In the genomic region with DNA sequence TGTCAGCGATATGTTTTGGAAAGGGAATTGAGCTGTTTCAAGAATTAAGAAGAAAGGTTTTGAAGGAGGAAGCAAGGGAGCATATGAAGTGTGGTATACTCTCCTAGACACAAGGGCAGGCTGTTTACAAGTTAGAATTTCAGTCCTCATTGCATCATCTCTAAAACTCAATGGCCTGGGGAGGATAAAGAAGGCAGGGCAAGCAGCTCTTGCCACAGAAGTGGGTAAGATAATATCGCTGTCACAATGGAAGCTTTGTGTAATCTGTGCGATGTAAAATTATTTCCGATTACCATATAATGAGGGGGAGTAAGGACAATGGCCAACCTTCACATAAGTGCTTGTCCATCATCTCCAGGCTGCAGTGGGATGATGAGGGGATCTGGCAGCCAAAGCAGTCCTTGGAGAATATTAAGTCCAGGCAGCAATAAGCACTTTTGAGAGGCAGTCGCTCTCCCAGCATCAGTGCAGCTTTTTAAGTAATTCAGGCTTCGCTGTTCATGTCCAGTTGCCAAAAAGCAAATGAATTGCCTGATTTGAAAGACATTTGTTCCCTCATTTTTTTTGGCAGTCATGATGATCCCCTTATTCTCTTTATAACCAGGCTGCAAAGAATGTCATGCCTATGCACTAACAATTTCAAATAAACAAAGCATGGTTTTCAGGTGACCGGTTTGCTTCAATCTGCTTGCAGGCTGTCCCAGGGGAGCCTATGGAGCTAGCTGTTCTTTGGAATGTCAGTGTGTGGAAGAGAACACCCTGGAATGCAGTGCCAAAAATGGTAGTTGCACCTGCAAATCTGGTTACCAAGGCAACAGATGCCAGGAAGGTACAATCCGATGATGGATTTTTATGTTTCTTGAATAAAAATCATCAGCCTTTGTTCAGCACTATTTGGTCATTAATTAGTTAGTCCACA, we compare ENCODE assay signal across 18 mouse cellular contexts.
DNase-seq lines count a peak whose midpoint lies in the region; ATAC-seq and TF ChIP-seq lines count a peak whose summit lies in the region.
"Had no signal": no experiment of that assay in that cellular context is flagged by ENCODE, and none has a peak within 500 bp of the region (broad histone marks: within the 10 kb centered on the region; RNA-seq: fewer than 3 reads in every experiment).

No protein-coding gene starts in this region.

- no peak overlapping the region for H3K4me2 ChIP-seq in hindbrain, embryonic 16.5 days (ENCODE audit: low read length)
- no peak overlapping the region for H3K4me2 ChIP-seq in hindbrain, embryonic 11.5 days (replicated peaks; ENCODE audit: low read depth, low read length)
- H3K4me2 ChIP-seq in embryonic facial prominence, embryonic 11.5 days (ENCODE audit: low read depth, low read length), result no peak overlapping the region
- no peak overlapping the region for H3K4me2 ChIP-seq in intestine, embryonic 15.5 days (replicated peaks)
- H3K4me2 ChIP-seq: lung, embryonic 14.5 days; stomach, embryonic 15.5 days had no signal

- WGBS in hindbrain, embryonic 16.5 days, result 43% methylated on average over 8 of the region's 8 CpGs
- WGBS in hindbrain, embryonic 11.5 days, result 76% methylated on average over 8 of the region's 8 CpGs
- WGBS in embryonic facial prominence, embryonic 11.5 days, result 73% methylated on average over 8 of the region's 8 CpGs
- 84% methylated on average over 8 of the region's 8 CpGs for WGBS in intestine, embryonic 15.5 days

- H3K27ac ChIP-seq in hindbrain, embryonic 16.5 days (ENCODE audit: low read depth, low read length), result no peak overlapping the region
- no peak overlapping the region for H3K27ac ChIP-seq in hindbrain, embryonic 11.5 days (ENCODE audit: low read depth, low read length)
- no peak overlapping the region for H3K27ac ChIP-seq in embryonic facial prominence, embryonic 11.5 days (replicated peaks; ENCODE audit: low read depth, low read length)
- no peak overlapping the region for H3K27ac ChIP-seq in intestine, embryonic 15.5 days
- H3K27ac ChIP-seq: heart, embryonic 10.5 days; stomach, embryonic 15.5 days had no signal

- no peaks in the 10 kb centered on the region for H3K27me3 ChIP-seq in hindbrain, embryonic 16.5 days (replicated peaks; ENCODE audit: control insufficient read depth, insufficient read depth, low read length)
- H3K27me3 ChIP-seq in hindbrain, embryonic 11.5 days (ENCODE audit: control insufficient read depth, insufficient read depth, low read length), result no peaks in the 10 kb centered on the region
- H3K27me3 ChIP-seq in embryonic facial prominence, embryonic 11.5 days (ENCODE audit: control insufficient read depth, insufficient read depth, low read length), result no peaks in the 10 kb centered on the region
- no peaks in the 10 kb centered on the region for H3K27me3 ChIP-seq in intestine, embryonic 15.5 days (replicated peaks)
- H3K27me3 ChIP-seq: CH12.LX; stomach, embryonic 15.5 days had no signal

- no peaks in the 10 kb centered on the region for H3K36me3 ChIP-seq in hindbrain, embryonic 16.5 days (ENCODE audit: control insufficient read depth, insufficient read depth, low read length)
- no peaks in the 10 kb centered on the region for H3K36me3 ChIP-seq in hindbrain, embryonic 11.5 days (ENCODE audit: control insufficient read depth, insufficient read depth, low read length)
- H3K36me3 ChIP-seq in embryonic facial prominence, embryonic 11.5 days (replicated peaks; ENCODE audit: control insufficient read depth, insufficient read depth, low read depth, low read length), result no peaks in the 10 kb centered on the region
- no peaks in the 10 kb centered on the region for H3K36me3 ChIP-seq in intestine, embryonic 15.5 days
- H3K36me3 ChIP-seq: heart, embryonic 10.5 days; stomach, embryonic 15.5 days had no signal

- peak; percentile 73 for ATAC-seq in hindbrain, embryonic 16.5 days
- no peak for ATAC-seq in hindbrain, embryonic 11.5 days (ENCODE audit: low FRiP score)
- ATAC-seq in embryonic facial prominence, embryonic 11.5 days (replicated peaks; ENCODE audit: insufficient number of reproducible peaks, low FRiP score, low TSS enrichment, low read depth), result no peak
- ATAC-seq in intestine, embryonic 15.5 days, result no peak
- ATAC-seq: Patski had no signal

- H3K4me1 ChIP-seq in hindbrain, embryonic 16.5 days (ENCODE audit: control insufficient read depth, insufficient read depth, low read depth, low read length), result peaks cover 4% of the 10 kb centered on the region
- H3K4me1 ChIP-seq in hindbrain, embryonic 11.5 days (replicated peaks; ENCODE audit: control insufficient read depth, insufficient read depth, low read length), result no peaks in the 10 kb centered on the region
- H3K4me1 ChIP-seq in embryonic facial prominence, embryonic 11.5 days (ENCODE audit: control insufficient read depth, insufficient read depth, low read length), result no peaks in the 10 kb centered on the region
- no peaks in the 10 kb centered on the region for H3K4me1 ChIP-seq in intestine, embryonic 15.5 days (replicated peaks)
- H3K4me1 ChIP-seq: heart, embryonic 10.5 days; stomach, embryonic 15.5 days had no signal

- no peak overlapping the region for H3K4me3 ChIP-seq in hindbrain, embryonic 16.5 days (ENCODE audit: low read length)
- no peak overlapping the region for H3K4me3 ChIP-seq in hindbrain, embryonic 11.5 days (ENCODE audit: low read depth, low read length)
- H3K4me3 ChIP-seq in embryonic facial prominence, embryonic 11.5 days (ENCODE audit: low read depth, low read length), result no peak overlapping the region
- no peak overlapping the region for H3K4me3 ChIP-seq in intestine, embryonic 15.5 days (replicated peaks)
- H3K4me3 ChIP-seq: heart, embryonic 10.5 days; stomach, embryonic 15.5 days had no signal

- H3K9me3 ChIP-seq in hindbrain, embryonic 16.5 days (ENCODE audit: control insufficient read depth, low read length), result no peaks in the 10 kb centered on the region
- H3K9me3 ChIP-seq in hindbrain, embryonic 11.5 days (ENCODE audit: control insufficient read depth, low read length), result no peaks in the 10 kb centered on the region
- H3K9me3 ChIP-seq in embryonic facial prominence, embryonic 11.5 days (replicated peaks; ENCODE audit: control insufficient read depth, low read length), result no peaks in the 10 kb centered on the region
- no peaks in the 10 kb centered on the region for H3K9me3 ChIP-seq in intestine, embryonic 15.5 days
- H3K9me3 ChIP-seq: heart, embryonic 10.5 days; stomach, embryonic 15.5 days had no signal

- no peak for DNase-seq in hindbrain, embryonic 11.5 days (ENCODE audit: low spot score)
- DNase-seq in brain, embryonic 14.5 days (ENCODE audit: low read depth), result peak; percentile 84
- DNase-seq in embryonic facial prominence, embryonic 11.5 days (ENCODE audit: low spot score), result peak; percentile 19
- DNase-seq in mesoderm, embryonic 11.5 days (ENCODE audit: low read depth, low spot score), result peak; percentile 50
- no peak for DNase-seq in urinary bladder, adult 18-20 months (ENCODE audit: low spot score in 2 of 2)
- DNase-seq: adrenal gland, adult 2 months; gastrocnemius, postnatal 14 days; heart, postnatal 36 days; kidney, adult 18-20 months; kidney, postnatal 4 days; lung, embryonic 14.5 days; thymus, postnatal 14 days had no signal

- TF ChIP-seq CTCF in brain, embryonic 14.5 days (IDR thresholded peaks at IDR 0.05; ENCODE audit: borderline replicate concordance, extremely low read depth, insufficient read depth, insufficient read length), result no peak

- no peak for TF ChIP-seq POLR2A in brain, embryonic 14.5 days (IDR thresholded peaks at IDR 0.05; ENCODE audit: borderline replicate concordance, extremely low read depth, insufficient read depth, insufficient read length, poor library complexity, severe bottlenecking)

- no peak overlapping the region for H3K9ac ChIP-seq in hindbrain, embryonic 16.5 days (ENCODE audit: low read depth, low read length)
- H3K9ac ChIP-seq in hindbrain, embryonic 11.5 days (ENCODE audit: low read depth, low read length), result no peak overlapping the region
- H3K9ac ChIP-seq in embryonic facial prominence, embryonic 11.5 days (replicated peaks; ENCODE audit: low read length), result no peak overlapping the region
- no peak overlapping the region for H3K9ac ChIP-seq in intestine, embryonic 15.5 days
- H3K9ac ChIP-seq: lung, embryonic 14.5 days; stomach, embryonic 15.5 days had no signal

Comparison
In these comparisons a context has a peak if more than half of its experiments do, and no peak if none do; other contexts are left out.
1. DNase-seq: peak in brain, embryonic 14.5 days (single experiment), embryonic facial prominence, embryonic 11.5 days (single experiment) and mesoderm, embryonic 11.5 days (single experiment); none in hindbrain, embryonic 11.5 days (single experiment) and urinary bladder, adult 18-20 months (0 of 2).